Mouse (Mus musculus) cortical plate, adult 2 months (tissue): ENCODE results near the gene Evi2b. TPM values are rescaled to one million over a fixed set of nuclear protein-coding genes. Genes with fewer than 3 reads are reported as not detected.
A peak's percentile ranks its signal among the peaks of the same experiment; 100 is the strongest.

Source experiments
- H3K27ac ChIP-seq: fragments of 200-500 bp; 2 replicates; pipeline ENCODE4 v1.5.1; 2012; ENCODE audit warnings: low read length, control low read depth, inconsistent platforms; ENCODE audit not compliant: insufficient read depth
- H3K4me1 ChIP-seq: fragments of 200-500 bp; 2 replicates; pipeline ENCODE4 v1.6.1; 2011; ENCODE audit warnings: low read length; ENCODE audit not compliant: control insufficient read depth, insufficient read depth
- H3K4me3 ChIP-seq: fragments of 200-500 bp; 2 replicates; pipeline ENCODE4 v1.5.1; 2011; ENCODE audit warnings: mild to moderate bottlenecking, low read length, control low read depth; ENCODE audit not compliant: insufficient read depth
- CTCF ChIP-seq: fragments of 200-500 bp; IDR thresholded peaks from 2 replicates; pipeline ENCODE4 v1.5.1; 2011; ENCODE audit warnings: mild to moderate bottlenecking, control low read depth, low read length; ENCODE audit not compliant: insufficient read depth; ENCODE audit errors: extremely low read depth
- POLR2A ChIP-seq: fragments of 200-500 bp; IDR thresholded peaks from 2 replicates; pipeline ENCODE4 v1.6.1; 2011; ENCODE audit warnings: mild to moderate bottlenecking, low read length, control low read depth; ENCODE audit not compliant: insufficient read depth; ENCODE audit errors: extremely low read depth
- polyA plus RNA-seq: library from polyadenylated mRNA; depleted of rRNA; stranded (reverse); fragments of >200 nt; gene quantifications from 2 replicates; pipeline ENCODE4 v1.2.3, GENCODE M21; 2012

Evi2b gene
- polyA plus RNA-seq, 1 experiment = 1.3 TPM

GRCm38 (mm10) chr11:79533311-79533710 lies 9.7 kb upstream of the Evi2b start:
- no peak overlapping the region for H3K4me3 ChIP-seq
- TF ChIP-seq CTCF (no peak), POLR2A (no peak)

GRCm38 (mm10) chr11:79531485-79531884 lies 7.9 kb upstream of the Evi2b start:
- TF ChIP-seq CTCF (no peak), POLR2A (no peak)
- no peak overlapping the region for H3K27ac ChIP-seq
- no peak overlapping the region for H3K4me3 ChIP-seq
- H3K4me1 ChIP-seq = peaks cover 4% of the 10 kb centered on the region

More at GRCm38 (mm10) chr11:79533311-79533710, 9.7 kb upstream of the Evi2b start:
- Histone ChIP-seq H3K4me1 (peaks cover 2% of the 10 kb centered on the region; the same call in 1 of the 2 replicates), H3K27ac (no peak overlapping the region)

DNA sequence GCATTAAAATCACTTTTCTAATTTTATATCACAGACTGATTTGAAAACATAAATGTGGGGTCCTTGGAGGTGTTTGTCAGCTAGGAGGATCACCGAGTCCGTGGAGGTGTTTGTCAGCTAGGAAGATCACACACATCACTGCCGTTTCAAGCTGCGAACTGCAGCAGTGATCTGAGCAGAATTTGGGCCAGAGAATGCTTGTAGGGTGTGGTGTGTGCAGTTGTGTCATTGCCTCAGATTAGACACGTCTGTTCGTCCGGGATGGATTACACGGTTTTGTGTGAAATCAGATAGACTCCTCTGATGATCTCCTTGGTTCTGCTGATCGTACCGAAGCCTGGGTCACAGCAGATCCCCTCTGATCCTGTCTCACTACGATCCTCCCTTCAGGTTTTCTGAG lies 7.2 kb upstream of the Evi2b start:
- Histone ChIP-seq H3K4me3 (peak overlapping the region; percentile 8; the same call in 1 of the 2 replicates), H3K27ac (peak overlapping the region; percentile 32; the same call in 1 of the 2 replicates), H3K4me1 (peaks cover 4% of the 10 kb centered on the region)
- TF ChIP-seq POLR2A (no peak), CTCF (no peak)

DNA sequence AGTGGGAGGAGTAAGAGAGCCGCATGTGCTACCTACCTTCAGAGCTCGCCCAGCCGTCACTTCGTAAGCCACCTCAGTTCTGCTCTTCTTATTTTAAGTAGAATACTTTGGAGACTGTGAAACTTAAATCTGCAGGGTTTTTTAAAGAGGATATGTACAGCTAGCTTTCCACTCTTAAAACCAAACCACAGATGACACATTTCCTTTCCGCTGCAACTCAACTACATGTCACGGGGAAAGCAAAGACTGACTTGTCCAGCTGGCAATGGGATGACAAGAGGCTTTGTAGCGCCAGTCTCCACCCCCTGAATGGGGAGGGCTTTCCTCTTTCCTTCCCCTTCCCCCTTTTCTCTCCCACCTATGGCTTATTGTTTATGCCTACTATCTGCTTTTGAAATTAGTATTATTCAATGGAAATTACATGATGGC lies 6.8 kb upstream of the Evi2b start, which contains the start of the genes Evi2 and Evi2a:
Evi2 (minus strand) TSS at position 257 of the 429 bp plus-strand sequence.
Evi2a (minus strand) TSS at position 277 of the 429 bp plus-strand sequence.
- peaks cover 4% of the 10 kb centered on the region for H3K4me1 ChIP-seq
- H3K4me3 ChIP-seq = peak within 1 kb of the TSS; percentile 11
- peak within 1 kb of the TSS; percentile 32; the same call in 1 of the 2 replicates for H3K27ac ChIP-seq
- TF ChIP-seq CTCF = no peak
- TF ChIP-seq POLR2A = 0 out of 2 replicates have a peak, but pooled peaks have one; percentile 34

DNA sequence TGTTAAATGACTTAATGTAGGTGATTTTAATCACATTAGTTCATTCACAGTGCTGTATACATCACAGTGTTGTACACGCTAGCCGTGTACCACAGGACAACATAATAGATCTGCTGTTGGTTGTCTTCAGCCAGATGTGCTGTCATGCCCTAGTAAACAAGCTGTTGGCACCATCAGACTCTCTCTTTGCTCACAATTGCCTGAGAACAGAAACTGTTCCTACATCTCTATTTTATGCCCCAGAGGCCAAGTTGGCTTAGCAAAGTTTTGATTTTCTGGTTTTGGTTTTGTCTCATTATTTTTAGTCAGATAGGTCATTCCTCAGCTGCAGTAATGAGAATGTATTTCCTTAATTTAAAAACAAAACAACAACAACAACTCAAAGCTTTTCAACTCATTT lies 6.2 kb upstream of the Evi2b start:
- H3K4me3 ChIP-seq = peak overlapping the region; percentile 11; the same call in 1 of the 2 replicates
- TF ChIP-seq CTCF = no peak
- TF ChIP-seq POLR2A = no peak
- H3K4me1 ChIP-seq = peaks cover 4% of the 10 kb centered on the region
- no peak overlapping the region for H3K27ac ChIP-seq

DNA sequence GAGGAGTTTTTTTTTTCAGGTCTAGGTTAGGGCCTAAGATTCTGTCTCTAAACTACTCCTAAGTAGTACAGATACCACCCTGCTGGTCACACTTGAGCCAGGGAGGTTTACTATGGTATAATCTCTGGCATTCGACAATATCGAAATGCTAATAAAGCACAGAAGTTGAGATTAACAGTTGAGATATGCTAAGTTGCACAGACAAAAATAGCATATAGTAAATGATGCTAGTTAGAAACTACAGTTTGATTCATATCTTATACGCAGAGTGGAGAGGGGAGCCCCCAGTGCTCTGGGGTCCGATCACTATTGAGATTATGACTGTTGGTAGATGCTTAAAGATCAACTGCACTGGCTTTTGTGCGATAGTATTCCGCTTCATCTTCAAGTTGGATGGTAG lies 5.7 kb upstream of the Evi2b start:
- Histone ChIP-seq H3K4me3 (no peak overlapping the region; the same call in 1 of the 2 replicates), H3K27ac (no peak overlapping the region), H3K4me1 (peaks cover 4% of the 10 kb centered on the region)
- no peak for TF ChIP-seq CTCF
- no peak for TF ChIP-seq POLR2A

DNA sequence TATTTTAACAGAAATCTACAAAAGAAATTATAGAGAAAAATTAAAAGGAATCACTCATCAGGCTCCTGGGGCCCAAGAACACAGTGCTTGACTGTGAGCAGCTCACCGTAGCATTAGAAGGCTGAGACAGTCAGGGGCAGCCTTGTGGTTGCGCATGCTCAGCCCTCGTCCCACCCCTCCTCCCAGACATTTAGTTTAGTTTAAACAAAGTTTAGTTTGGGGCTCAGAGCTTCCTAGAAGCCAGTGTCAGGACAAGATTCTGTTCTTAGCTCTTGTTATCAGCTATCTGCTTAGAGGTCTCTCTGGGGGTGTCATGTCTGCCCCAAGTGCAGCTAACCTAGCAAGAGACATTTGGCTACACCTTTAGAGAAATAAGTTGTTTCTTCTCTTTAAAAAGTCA lies 5.0 kb upstream of the Evi2b start:
- Histone ChIP-seq H3K27ac (no peak overlapping the region), H3K4me3 (no peak overlapping the region), H3K4me1 (peaks cover 7% of the 10 kb centered on the region)
- TF ChIP-seq CTCF = no peak
- TF ChIP-seq POLR2A = no peak

GRCm38 (mm10) chr11:79527739-79528384 lies 4.3 kb upstream of the Evi2b start:
- Histone ChIP-seq H3K4me1 (peaks cover 7% of the 10 kb centered on the region), H3K27ac (peak overlapping the region; percentile 68), H3K4me3 (no peak overlapping the region)
- no peak for TF ChIP-seq CTCF
- TF ChIP-seq POLR2A = no peak

DNA sequence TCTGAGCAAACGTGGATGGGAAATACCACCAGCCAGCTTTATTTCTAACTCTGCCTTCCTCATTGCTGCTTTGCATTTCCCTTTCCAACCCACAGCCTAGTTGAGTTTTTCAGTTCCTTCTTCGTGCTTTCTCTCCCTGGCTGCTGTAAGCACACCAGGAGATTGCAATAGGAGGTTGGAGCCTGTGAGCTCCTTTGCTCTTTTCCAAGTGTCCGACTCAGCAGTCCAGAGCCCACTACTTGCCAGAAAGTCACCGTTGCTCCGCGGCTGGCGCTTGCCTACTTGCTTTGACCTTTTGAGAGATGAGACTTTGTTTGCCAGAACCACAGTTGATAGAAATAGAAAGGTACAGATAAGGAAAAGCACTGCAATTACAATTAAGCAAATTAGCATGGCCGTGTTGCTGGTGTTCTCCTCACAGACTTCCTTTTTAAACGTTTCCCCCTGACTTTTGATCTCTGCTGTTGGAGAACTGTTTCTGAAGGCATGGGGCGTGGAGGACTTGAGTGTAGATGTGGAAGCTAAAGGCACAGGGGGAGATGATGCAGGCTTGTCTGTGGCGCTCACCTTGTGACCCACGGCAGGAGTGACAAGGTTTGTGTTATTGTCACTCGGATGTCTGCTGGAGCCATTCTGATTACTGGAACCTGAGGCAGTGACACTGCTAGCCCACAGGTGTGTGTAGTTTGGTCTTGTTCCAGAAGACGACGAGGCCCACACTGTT lies 3.6 kb upstream of the Evi2b start:
- no peak for TF ChIP-seq POLR2A
- no peak for TF ChIP-seq CTCF
- H3K27ac ChIP-seq = peak overlapping the region; percentile 68
- no peak overlapping the region for H3K4me3 ChIP-seq
- H3K4me1 ChIP-seq = peaks cover 7% of the 10 kb centered on the region

- peaks cover 7% of the 10 kb centered on the region for H3K4me1 ChIP-seq
- TF ChIP-seq CTCF = no peak
- TF ChIP-seq POLR2A = no peak
- no peak overlapping the region for H3K4me3 ChIP-seq
- no peak overlapping the region; the same call in 1 of the 2 replicates for H3K27ac ChIP-seq
Observed at GRCm38 (mm10) chr11:79526549-79526948, 3.0 kb upstream of the Evi2b start.
